ENCODE assay signal across 8 mouse cellular contexts in genomic region chr10:44456757-44457595, GRCm38 (mm10).
DNase-seq lines count a peak whose midpoint lies in the region; ATAC-seq and TF ChIP-seq lines count a peak whose summit lies in the region.

No protein-coding gene starts in this region.

- no peak for TF ChIP-seq CTCF in gastrocnemius, adult 2 months (IDR thresholded peaks at IDR 0.05)

- no peak for ATAC-seq in heart, embryonic 15.5 days (replicated peaks; ENCODE audit: insufficient number of reproducible peaks, insufficient read depth, low FRiP score, low read depth)
- ATAC-seq in midbrain, embryonic 12.5 days (ENCODE audit: low FRiP score, low read depth) = no peak

- H3K4me3 ChIP-seq in gastrocnemius, adult 2 months = peak overlapping the region; percentile 86
- peak overlapping the region; percentile 67 for H3K4me3 ChIP-seq in heart, embryonic 15.5 days
- peak overlapping the region; percentile 64 for H3K4me3 ChIP-seq in midbrain, embryonic 12.5 days

- H3K36me3 ChIP-seq in heart, embryonic 15.5 days = no peaks in the 10 kb centered on the region
- H3K36me3 ChIP-seq in midbrain, embryonic 12.5 days = no peaks in the 10 kb centered on the region

- DNase-seq in gastrocnemius, adult 2 months = peak; percentile 40
- DNase-seq in gastrocnemius, postnatal 10 days = no peak
- DNase-seq in embryo, embryonic 10.5 days (ENCODE audit: low spot score) = peak; percentile 77
- peak; percentile 55 for DNase-seq in kidney, postnatal 14 days
- no peak for DNase-seq in right cerebral cortex, postnatal 14 days
- no peak for DNase-seq in layer of hippocampus, adult 9-11 months

- no peaks in the 10 kb centered on the region for H3K9me3 ChIP-seq in heart, embryonic 15.5 days (replicated peaks)
- H3K9me3 ChIP-seq in midbrain, embryonic 12.5 days = no peaks in the 10 kb centered on the region

- intact Hi-C loops in gastrocnemius, adult 2 months (cut with DNase I) = loop anchor here (5.0 kb wide), 4 partner anchors 70 to 590 kb away; partner anchors contain the start of gene Prdm1

- WGBS in heart, embryonic 15.5 days = 4% methylated on average over 31 of the region's 31 CpGs
- under 1% methylated on average over 31 of the region's 31 CpGs for WGBS in midbrain, embryonic 12.5 days

- peaks cover 22% of the 10 kb centered on the region for H3K4me1 ChIP-seq in heart, embryonic 15.5 days (replicated peaks)
- H3K4me1 ChIP-seq in midbrain, embryonic 12.5 days = peaks cover 19% of the 10 kb centered on the region

- peak overlapping the region; percentile 67 for H3K27ac ChIP-seq in gastrocnemius, adult 2 months
- H3K27ac ChIP-seq in heart, embryonic 15.5 days = no peak overlapping the region
- H3K27ac ChIP-seq in midbrain, embryonic 12.5 days (replicated peaks) = no peak overlapping the region

- H3K9ac ChIP-seq in heart, embryonic 15.5 days = peak overlapping the region; percentile 38; the same call in 1 of the 2 replicates
- H3K9ac ChIP-seq in midbrain, embryonic 12.5 days (replicated peaks) = no peak overlapping the region; the same call in 1 of the 2 replicates

- peaks cover 53% of the 10 kb centered on the region for H3K27me3 ChIP-seq in heart, embryonic 15.5 days
- H3K27me3 ChIP-seq in midbrain, embryonic 12.5 days = peaks cover 51% of the 10 kb centered on the region

- H3K4me2 ChIP-seq in heart, embryonic 15.5 days = peak overlapping the region; percentile 97
- peak overlapping the region; percentile 90 for H3K4me2 ChIP-seq in midbrain, embryonic 12.5 days (replicated peaks)

Comparison
In these comparisons a context has a peak if more than half of its experiments do, and no peak if none do; other contexts are left out.
1. DNase-seq: peak in gastrocnemius, adult 2 months (single experiment), embryo, embryonic 10.5 days (single experiment) and kidney, postnatal 14 days (single experiment); none in gastrocnemius, postnatal 10 days (single experiment), right cerebral cortex, postnatal 14 days (single experiment) and layer of hippocampus, adult 9-11 months (single experiment).
2. Peak in every context shown above with its lines, with median percentiles within 50 percentile points of each other: H3K4me3 ChIP-seq.